Mouse (Mus musculus) myocyte (in vitro differentiated cells): Measurements from ENCODE around the gene 1700024G13Rik. TPM values are rescaled to one million over a fixed set of nuclear protein-coding genes. Genes with fewer than 3 reads are reported as not detected.

Experiments used
- H3K27me3 ChIP-seq: one replicate; pipeline ENCODE4 v1.6.1; 2011; ENCODE audit not compliant: control insufficient read depth, insufficient read depth, insufficient read length
- H3K36me3 ChIP-seq: one replicate; pipeline ENCODE4 v1.6.1; 2011; ENCODE audit not compliant: control insufficient read depth, insufficient read depth
- H3K4me2 ChIP-seq: one replicate; pipeline ENCODE4 v1.6.1; 2011; ENCODE audit warnings: low read depth, control low read depth
- H3K4me3 ChIP-seq: one replicate; pipeline ENCODE4 v1.5.1; 2011; ENCODE audit warnings: mild to moderate bottlenecking, control low read depth, moderate library complexity
- H3K79me2 ChIP-seq: one replicate; pipeline ENCODE4 v1.6.1; 2011; ENCODE audit not compliant: control insufficient read depth, insufficient read depth
- H3ac ChIP-seq: one replicate; pipeline ENCODE4 v1.6.1; 2011; ENCODE audit not compliant: control insufficient read depth, insufficient read length
- CEBPB ChIP-seq: IDR thresholded peaks from 2 replicates; pipeline ENCODE4 v1.6.1; 2011; ENCODE audit warnings: mild to moderate bottlenecking, moderate library complexity; ENCODE audit not compliant: poor library complexity, insufficient read depth, severe bottlenecking
- E2F4 ChIP-seq: IDR thresholded peaks from one replicate; pipeline ENCODE4 v1.6.1; 2011; ENCODE audit warnings: mild to moderate bottlenecking, control low read depth, moderate library complexity; ENCODE audit not compliant: insufficient read depth
- MAX ChIP-seq: IDR thresholded peaks from one replicate; pipeline ENCODE4 v1.6.1; 2011; ENCODE audit warnings: low read depth, mild to moderate bottlenecking, control low read depth
- MYOD1 ChIP-seq, 3 experiments: IDR thresholded peaks; one replicate each; pipeline ENCODE4 v1.6.1; 2011; ENCODE audit warnings: control low read depth in 2 of 3, low read depth in 2 of 3, mild to moderate bottlenecking in 2 of 3, moderate library complexity in 1 of 3; ENCODE audit not compliant: insufficient read length in 2 of 3, control insufficient read depth in 1 of 3
- MYOG ChIP-seq, 3 experiments: IDR thresholded peaks; one replicate each; pipeline ENCODE4 v1.6.1; 2011; ENCODE audit warnings: control low read depth in 2 of 3, low read depth in 2 of 3, mild to moderate bottlenecking in 2 of 3; ENCODE audit not compliant: insufficient read length in 2 of 3, control insufficient read depth in 1 of 3, insufficient read depth in 1 of 3
- POLR2A ChIP-seq: IDR thresholded peaks from one replicate; pipeline ENCODE4 v1.6.1; 2011; ENCODE audit warnings: low read depth, mild to moderate bottlenecking, control low read depth, moderate library complexity; ENCODE audit not compliant: insufficient read length
- POLR2AphosphoS2 ChIP-seq: IDR thresholded peaks from one replicate; pipeline ENCODE4 v1.6.1; 2011; ENCODE audit warnings: low read depth, control low read depth; ENCODE audit not compliant: insufficient read length
- REST ChIP-seq: IDR thresholded peaks from one replicate; pipeline ENCODE4 v1.6.1; 2011; ENCODE audit warnings: mild to moderate bottlenecking, control low read depth, moderate library complexity; ENCODE audit not compliant: insufficient read depth, insufficient read length
- SRF ChIP-seq: IDR thresholded peaks from one replicate; pipeline ENCODE4 v1.6.1; 2011; ENCODE audit warnings: low read depth; ENCODE audit not compliant: control insufficient read depth, insufficient read length
- TCF12 ChIP-seq: IDR thresholded peaks from one replicate; pipeline ENCODE4 v1.6.1; 2011; ENCODE audit warnings: mild to moderate bottlenecking, control low read depth; ENCODE audit not compliant: poor library complexity, insufficient read depth, severe bottlenecking
- TCF3 ChIP-seq: IDR thresholded peaks from one replicate; pipeline ENCODE4 v1.6.1; 2011; ENCODE audit warnings: low read depth, control low read depth; ENCODE audit not compliant: insufficient read length
- USF1 ChIP-seq: IDR thresholded peaks from one replicate; pipeline ENCODE4 v1.6.1; 2011; ENCODE audit warnings: low read depth, mild to moderate bottlenecking, control low read depth, moderate library complexity
- polyA plus RNA-seq: library from polyadenylated mRNA; unstranded; fragments of >200 nt; fragmentation: generic; extraction: Trizol; gene quantifications from one replicate; pipeline ENCODE4 v1.2.1, GENCODE M21; 2012; ENCODE audit warnings: missing spikeins

The 1700024G13Rik gene
- polyA plus RNA-seq, 1 experiment: not detected

DNA sequence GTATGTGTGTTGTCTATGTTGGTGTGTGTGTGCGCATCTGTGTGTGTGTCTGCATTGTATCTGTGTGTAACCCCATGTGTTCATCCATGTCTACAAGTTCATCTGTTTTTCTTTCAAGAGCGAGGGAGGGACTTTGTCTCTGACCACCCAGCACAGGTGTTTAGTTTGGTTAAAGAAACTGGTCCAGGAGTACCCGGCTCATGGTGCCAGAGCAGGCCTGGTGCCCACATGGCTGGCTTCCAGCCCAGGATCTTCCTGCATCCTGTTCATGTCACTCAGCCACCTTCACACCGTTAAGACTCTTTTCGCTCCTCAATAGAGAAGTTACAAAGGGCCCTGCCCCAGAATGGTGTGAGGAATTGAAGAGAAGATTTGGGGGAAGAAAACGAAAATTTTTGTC, 52.2 kb downstream of the 1700024G13Rik start:
- Histone ChIP-seq H3K79me2 (no peaks in the 10 kb centered on the region), H3K27me3 (no peaks in the 10 kb centered on the region), H3K4me2 (no peak overlapping the region), H3ac (no peak overlapping the region), H3K36me3 (no peaks in the 10 kb centered on the region), H3K4me3 (no peak overlapping the region)
- TF ChIP-seq TCF12 (no peak), MYOG (IDR thresholded peaks at IDR 0.05; ENCODE audit: control insufficient read depth in 1 of 3, insufficient read depth in 1 of 3, insufficient read length in 2 of 3, low read depth in 2 of 3) (no peak), CEBPB (no peak), POLR2A (no peak), TCF3 (no peak), POLR2AphosphoS2 (no peak), REST (no peak), MYOD1 (IDR thresholded peaks at IDR 0.05; ENCODE audit: control insufficient read depth in 1 of 3, insufficient read length in 2 of 3, low read depth in 2 of 3) (no peak), SRF (no peak), USF1 (no peak), MAX (no peak), E2F4 (no peak)

DNA sequence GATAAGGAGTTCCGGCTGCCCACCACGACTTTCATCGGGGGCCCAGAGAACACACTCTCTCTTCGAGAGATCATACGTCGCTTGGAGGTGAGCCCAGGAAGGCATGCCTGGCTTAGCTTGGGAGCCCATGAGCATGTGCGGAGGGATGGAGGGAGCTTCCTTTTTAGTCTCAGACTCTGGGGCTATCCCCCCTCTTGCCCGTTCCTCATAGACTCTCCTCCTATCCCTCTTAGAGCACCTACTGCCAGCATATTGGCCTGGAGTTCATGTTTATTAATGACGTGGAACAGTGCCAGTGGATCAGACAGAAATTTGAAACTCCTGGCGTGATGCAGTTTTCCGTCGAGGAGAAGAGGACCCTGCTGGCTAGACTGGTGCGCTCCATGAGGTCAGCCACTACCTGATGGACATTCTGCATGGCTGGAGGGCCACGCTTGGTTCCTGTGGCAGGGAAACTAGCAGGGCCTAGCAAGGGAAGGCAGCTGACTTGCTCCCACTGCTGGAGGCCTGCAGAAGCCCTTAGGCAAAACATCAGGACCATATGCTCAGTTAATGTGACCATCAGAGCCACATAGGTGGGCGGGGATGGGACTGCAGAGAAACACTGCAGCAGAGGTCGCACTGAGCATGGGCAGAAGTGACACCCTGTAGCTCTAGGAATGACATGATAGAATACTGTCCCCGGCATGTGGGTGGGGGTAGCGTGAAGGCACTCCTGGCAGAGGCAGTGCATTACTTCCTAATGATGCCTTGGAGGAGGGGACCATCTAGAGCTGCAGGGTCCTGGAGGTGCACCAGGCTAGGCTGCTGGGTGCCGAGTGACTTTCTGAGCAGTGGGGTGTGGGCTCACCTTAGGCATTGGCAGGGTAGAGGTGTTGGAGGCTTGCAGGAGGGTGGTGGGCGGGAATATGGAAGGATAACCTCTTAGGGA, 55.4 kb downstream of the 1700024G13Rik start:
- no peaks in the 10 kb centered on the region for H3K27me3 ChIP-seq
- no peaks in the 10 kb centered on the region for H3K36me3 ChIP-seq
- H3K4me2 ChIP-seq: no peak overlapping the region
- H3K4me3 ChIP-seq: no peak overlapping the region
- no peaks in the 10 kb centered on the region for H3K79me2 ChIP-seq
- H3ac ChIP-seq: no peak overlapping the region
- TF ChIP-seq CEBPB: no peak
- TF ChIP-seq MYOG (IDR thresholded peaks at IDR 0.05; ENCODE audit: control insufficient read depth in 1 of 3, insufficient read depth in 1 of 3, insufficient read length in 2 of 3, low read depth in 2 of 3): no peak
- TF ChIP-seq REST: no peak
- TF ChIP-seq POLR2AphosphoS2: no peak
- TF ChIP-seq MAX: no peak
- no peak for TF ChIP-seq USF1
- no peak for TF ChIP-seq MYOD1 (IDR thresholded peaks at IDR 0.05; ENCODE audit: control insufficient read depth in 1 of 3, insufficient read length in 2 of 3, low read depth in 2 of 3)
- TF ChIP-seq POLR2A: no peak
- no peak for TF ChIP-seq TCF12
- TF ChIP-seq E2F4: no peak
- TF ChIP-seq SRF: no peak
- TF ChIP-seq TCF3: no peak

DNA sequence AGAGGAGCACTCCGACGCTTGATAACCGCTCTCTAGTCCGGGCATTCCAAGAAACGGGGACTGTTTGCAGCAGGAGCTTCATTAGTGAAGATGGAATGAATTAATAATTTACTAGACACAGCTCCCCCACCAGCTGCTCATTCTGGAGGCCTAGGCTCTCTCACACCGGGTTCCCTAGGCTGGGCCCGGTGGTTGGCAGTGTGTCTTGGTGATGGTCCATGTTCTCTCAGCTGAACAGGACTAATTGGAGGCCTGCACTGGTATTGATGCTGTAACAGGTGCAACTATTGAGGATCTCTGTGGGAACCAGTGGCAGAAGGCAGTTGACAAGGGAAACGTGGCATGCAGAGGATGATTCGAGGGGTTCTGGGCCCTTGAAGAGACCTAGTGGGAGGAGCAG, 60.8 kb downstream of the 1700024G13Rik start:
- no peak overlapping the region for H3ac ChIP-seq
- H3K27me3 ChIP-seq: peaks cover 5% of the 10 kb centered on the region
- H3K4me2 ChIP-seq: no peak overlapping the region
- TF ChIP-seq MYOG (IDR thresholded peaks at IDR 0.05; ENCODE audit: control insufficient read depth in 1 of 3, insufficient read depth in 1 of 3, insufficient read length in 2 of 3, low read depth in 2 of 3) (no peak), REST (no peak), POLR2AphosphoS2 (no peak), SRF (no peak), POLR2A (no peak), E2F4 (no peak), MYOD1 (IDR thresholded peaks at IDR 0.05; ENCODE audit: control insufficient read depth in 1 of 3, insufficient read length in 2 of 3, low read depth in 2 of 3) (no peak), MAX (no peak), USF1 (no peak), TCF12 (no peak), TCF3 (no peak), CEBPB (no peak)
- H3K79me2 ChIP-seq: no peaks in the 10 kb centered on the region
- H3K4me3 ChIP-seq: no peak overlapping the region
- no peaks in the 10 kb centered on the region for H3K36me3 ChIP-seq

Other genes starting within 250 kb of the 1700024G13Rik start
- not detected for gene Msmb, start 246.4 kb downstream of the 1700024G13Rik start, polyA plus RNA-seq
- 20.2 TPM for gene Ncoa4, start 228.5 kb downstream of the 1700024G13Rik start, polyA plus RNA-seq
- 242 TPM for gene Timm23, start 186.5 kb downstream of the 1700024G13Rik start, polyA plus RNA-seq
- 10.5 TPM for gene Parg, start 186.4 kb downstream of the 1700024G13Rik start, polyA plus RNA-seq
- 3.7 TPM for gene Ogdhl, start 66.4 kb downstream of the 1700024G13Rik start, polyA plus RNA-seq
- not detected for gene Slc18a3, start 76.5 kb upstream of the 1700024G13Rik start, polyA plus RNA-seq
- not detected for gene Chat, start 77.6 kb upstream of the 1700024G13Rik start, polyA plus RNA-seq
- gene Ercc6, start 125.1 kb upstream of the 1700024G13Rik start, polyA plus RNA-seq: 2.1 TPM
- not detected for gene Prrxl1, start 211.0 kb upstream of the 1700024G13Rik start, polyA plus RNA-seq